Mouse (Mus musculus) heart, postnatal 0 days (tissue): ENCODE measurements at regions not wholly inside any gene's neighbourhood (a gene's known extent, or its start where the extent isn't known, plus 50 kb on each side); places are given as distances from the start of the nearest gene placed in this dataset.

ENCODE experiments used
- CTCF ChIP-seq: IDR thresholded peaks from 2 replicates; pipeline ENCODE4 v1.5.1; 2016; ENCODE audit warnings: antibody characterized with exemption, control low read depth, low read depth
- EP300 ChIP-seq: IDR thresholded peaks from 2 replicates; pipeline ENCODE4 v1.6.1; 2016; ENCODE audit warnings: antibody characterized with exemption, low read depth

GRCm38 (mm10) chr10:96976691-96977090 lies 359.9 kb downstream of the Btg1 start:
- TF ChIP-seq EP300 (no peak), CTCF (no peak)
